Mouse (Mus musculus) liver, embryonic 16.5 days (tissue): Measurements from ENCODE around the gene Mtln. TPM values are rescaled to one million over a fixed set of nuclear protein-coding genes. Genes with fewer than 3 reads are reported as not detected.

ENCODE experiments used
- ATAC-seq: fragments of 200-750 bp; cut with Nextera tagmentation; 2 replicates; pipeline ENCODE4 v1.8.0; 2017; ENCODE audit warnings: low read depth, mild to moderate bottlenecking, moderate number of reproducible peaks, moderate library complexity
- H3K27ac ChIP-seq: fragments of 300-500 bp; sonication (generic); 2 replicates; pipeline ENCODE4 v1.5.1; 2014; ENCODE audit warnings: mild to moderate bottlenecking, low read length
- H3K27me3 ChIP-seq: fragments of 300-500 bp; sonication (generic); 2 replicates; pipeline ENCODE4 v1.6.1; 2014; ENCODE audit warnings: low read depth, low read length, mixed read lengths; ENCODE audit not compliant: control insufficient read depth, insufficient read depth
- H3K36me3 ChIP-seq: fragments of 300-500 bp; sonication (generic); 2 replicates; pipeline ENCODE4 v1.6.1; 2014; ENCODE audit warnings: mild to moderate bottlenecking; ENCODE audit not compliant: control insufficient read depth, insufficient read depth
- H3K4me1 ChIP-seq: fragments of 300-500 bp; sonication (generic); 2 replicates; pipeline ENCODE4 v1.6.1; 2014; ENCODE audit warnings: low read depth, low read length, mixed read lengths; ENCODE audit not compliant: control insufficient read depth
- H3K4me2 ChIP-seq: fragments of 300-500 bp; sonication (generic); 2 replicates; pipeline ENCODE4 v1.6.1; 2014; ENCODE audit warnings: low read depth, low read length, mixed read lengths
- H3K4me3 ChIP-seq: fragments of 300-500 bp; sonication (generic); 2 replicates; pipeline ENCODE4 v1.5.1; 2014; ENCODE audit warnings: low read depth, mild to moderate bottlenecking, low read length
- H3K9ac ChIP-seq: fragments of 300-500 bp; sonication (generic); 2 replicates; pipeline ENCODE4 v1.6.1; 2014; ENCODE audit warnings: low read depth, low read length
- H3K9me3 ChIP-seq: fragments of 300-500 bp; sonication (generic); replicated peaks from 2 replicates; pipeline ENCODE4 v1.6.1; 2016; ENCODE audit warnings: low read length; ENCODE audit not compliant: control insufficient read depth
- WGBS: fragments of 180-500 bp; shearing (Covaris S2); extraction: QIAGEN DNeasy Blood & Tissue Kit; methylation state at CpG from one replicate; pipeline ENCODE4 v1.1.7; 2014; ENCODE audit not compliant: insufficient replicate concordance; 5-methylcytosine and 5-hydroxymethylcytosine counted together
- polyA plus RNA-seq: library from polyadenylated mRNA; unstranded; fragments of >200 nt; fragmentation: Nextera tagmentation; extraction: Ambion mirVana; gene quantifications from 2 replicates; pipeline ENCODE4 v1.2.1, GENCODE M21; 2015

The Mtln gene
- polyA plus RNA-seq, 1 experiment from 2014 or later = 12.7 TPM

DNA sequence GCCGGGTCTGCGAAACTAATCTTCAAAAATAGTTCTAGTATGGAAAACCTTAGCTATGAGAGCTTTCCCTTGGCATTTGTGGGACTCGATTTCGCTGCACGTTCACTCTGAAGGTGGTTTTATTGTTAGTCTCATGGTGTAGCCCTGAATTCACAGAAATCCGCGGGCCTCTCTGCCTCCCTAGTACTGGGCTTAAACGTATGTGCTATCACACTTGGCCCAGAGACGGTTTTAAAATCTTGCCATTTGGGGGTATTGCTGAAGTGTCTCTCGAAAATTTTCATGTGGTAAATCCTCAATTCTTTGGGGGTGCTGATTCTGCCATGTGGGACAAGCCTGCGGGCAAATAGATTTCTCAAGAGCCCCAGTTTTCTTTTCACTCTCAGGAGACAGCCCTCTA is 3.1 kb downstream of the Mtln start:
- peaks cover 17% of the 10 kb centered on the region for H3K4me1 ChIP-seq
- no peaks in the 10 kb centered on the region for H3K9me3 ChIP-seq
- H3K4me2 ChIP-seq = peak overlapping the region; percentile 84
- H3K9ac ChIP-seq = peak overlapping the region; percentile 75
- H3K4me3 ChIP-seq = peak overlapping the region; percentile 81
- 3% methylated on average over 11 of the region's 11 CpGs for WGBS
- H3K27ac ChIP-seq = peak overlapping the region; percentile 46
- no peaks in the 10 kb centered on the region for H3K27me3 ChIP-seq
- no peak; the same call in 1 of the 2 replicates for ATAC-seq
- H3K36me3 ChIP-seq = no peaks in the 10 kb centered on the region

GRCm38 (mm10) chr2:127788440-127789116 is 3.7 kb downstream of the Mtln start, which contains the start of gene Nphp1:
Nphp1 (minus strand) TSS chr2:127788897.
- ATAC-seq = peak; percentile 83
- Histone ChIP-seq H3K9me3 (no peaks in the 10 kb centered on the region), H3K36me3 (no peaks in the 10 kb centered on the region), H3K4me1 (peaks cover 17% of the 10 kb centered on the region), H3K9ac (peak within 1 kb of the TSS; percentile 75), H3K4me2 (peak within 1 kb of the TSS; percentile 84), H3K4me3 (peak within 1 kb of the TSS; percentile 81), H3K27me3 (no peaks in the 10 kb centered on the region), H3K27ac (peak within 1 kb of the TSS; percentile 46)
- under 1% methylated on average over 40 of the region's 40 CpGs for WGBS

GRCm38 (mm10) chr2:127787226-127787625 is 5.1 kb downstream of the Mtln start:
- Histone ChIP-seq H3K9me3 (no peaks in the 10 kb centered on the region), H3K4me3 (no peak overlapping the region), H3K4me1 (peaks cover 17% of the 10 kb centered on the region), H3K27ac (no peak overlapping the region), H3K4me2 (no peak overlapping the region), H3K9ac (no peak overlapping the region), H3K27me3 (no peaks in the 10 kb centered on the region), H3K36me3 (no peaks in the 10 kb centered on the region)
- 80% methylated on average over 5 of the region's 5 CpGs for WGBS
- ATAC-seq = no peak

DNA sequence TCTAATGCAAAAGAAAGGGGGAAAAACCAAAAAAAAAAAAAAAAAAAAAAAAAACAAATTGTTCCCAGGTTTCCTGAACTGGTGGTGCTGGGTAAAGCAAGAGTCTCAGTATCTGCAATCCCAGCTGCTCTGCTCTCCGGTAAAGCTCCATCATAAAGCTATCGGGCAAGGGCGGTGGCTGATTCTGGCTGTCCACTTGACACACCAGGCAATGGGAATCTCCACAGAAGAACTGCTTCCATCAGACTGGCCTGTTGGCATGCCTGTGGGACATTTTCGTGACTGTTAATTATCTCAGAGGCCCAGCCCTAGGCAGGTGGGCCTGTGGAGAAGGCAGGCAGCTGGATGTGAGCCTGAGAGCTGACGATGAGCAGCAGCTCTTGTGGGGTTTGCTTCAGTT is 13.8 kb downstream of the Mtln start:
- H3K4me1 ChIP-seq = peaks cover 6% of the 10 kb centered on the region
- H3K27me3 ChIP-seq = no peaks in the 10 kb centered on the region
- no peak overlapping the region for H3K9ac ChIP-seq
- no peaks in the 10 kb centered on the region for H3K36me3 ChIP-seq
- no peak overlapping the region for H3K4me2 ChIP-seq
- 75% methylated on average over 5 of the region's 5 CpGs for WGBS
- no peak overlapping the region for H3K27ac ChIP-seq
- ATAC-seq = no peak
- no peak overlapping the region for H3K4me3 ChIP-seq
- no peaks in the 10 kb centered on the region for H3K9me3 ChIP-seq

GRCm38 (mm10) chr2:127775013-127775412 is 17.3 kb downstream of the Mtln start:
- H3K4me2 ChIP-seq = no peak overlapping the region
- no peaks in the 10 kb centered on the region for H3K9me3 ChIP-seq
- peaks cover 6% of the 10 kb centered on the region for H3K4me1 ChIP-seq
- H3K36me3 ChIP-seq = no peaks in the 10 kb centered on the region
- no peaks in the 10 kb centered on the region for H3K27me3 ChIP-seq
- no peak overlapping the region for H3K27ac ChIP-seq
- no peak for ATAC-seq
- no peak overlapping the region for H3K9ac ChIP-seq
- H3K4me3 ChIP-seq = no peak overlapping the region
- 69% methylated on average over 3 of the region's 3 CpGs for WGBS

DNA sequence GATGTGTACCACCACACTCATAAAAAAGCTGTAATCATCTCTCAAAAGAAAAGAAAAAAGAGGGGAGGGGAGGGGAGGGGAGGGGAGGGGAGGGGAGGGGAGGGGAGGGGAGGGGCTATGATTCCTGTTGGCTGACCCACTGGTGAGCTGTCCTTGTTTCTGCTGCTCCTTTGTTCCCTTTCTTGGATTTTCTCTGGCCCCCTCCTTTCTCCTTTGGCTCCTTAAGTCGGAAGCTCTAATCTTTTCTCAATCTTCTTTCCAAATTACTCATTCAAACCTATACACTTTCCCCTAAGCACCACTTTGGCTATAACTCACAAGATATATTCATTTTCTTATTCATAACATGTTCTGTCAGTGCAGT is 17.7 kb downstream of the Mtln start:
- Histone ChIP-seq H3K4me1 (peaks cover 6% of the 10 kb centered on the region), H3K36me3 (no peaks in the 10 kb centered on the region), H3K27me3 (no peaks in the 10 kb centered on the region), H3K27ac (no peak overlapping the region), H3K9me3 (no peaks in the 10 kb centered on the region), H3K4me3 (no peak overlapping the region), H3K9ac (no peak overlapping the region), H3K4me2 (peak overlapping the region; percentile 24; the same call in 1 of the 2 replicates)
- 59% methylated on average over 1 of the region's 1 CpGs for WGBS
- no peak for ATAC-seq

GRCm38 (mm10) chr2:127773938-127774577 is 18.2 kb downstream of the Mtln start:
- no peaks in the 10 kb centered on the region for H3K27me3 ChIP-seq
- ATAC-seq = peak; percentile 81
- H3K9ac ChIP-seq = no peak overlapping the region
- peak overlapping the region; percentile 14; the same call in 1 of the 2 replicates for H3K27ac ChIP-seq
- peak overlapping the region; percentile 24; the same call in 1 of the 2 replicates for H3K4me2 ChIP-seq
- H3K9me3 ChIP-seq = no peaks in the 10 kb centered on the region
- no peak overlapping the region for H3K4me3 ChIP-seq
- 52% methylated on average over 15 of the region's 15 CpGs for WGBS
- no peaks in the 10 kb centered on the region for H3K36me3 ChIP-seq
- H3K4me1 ChIP-seq = peaks cover 6% of the 10 kb centered on the region

DNA sequence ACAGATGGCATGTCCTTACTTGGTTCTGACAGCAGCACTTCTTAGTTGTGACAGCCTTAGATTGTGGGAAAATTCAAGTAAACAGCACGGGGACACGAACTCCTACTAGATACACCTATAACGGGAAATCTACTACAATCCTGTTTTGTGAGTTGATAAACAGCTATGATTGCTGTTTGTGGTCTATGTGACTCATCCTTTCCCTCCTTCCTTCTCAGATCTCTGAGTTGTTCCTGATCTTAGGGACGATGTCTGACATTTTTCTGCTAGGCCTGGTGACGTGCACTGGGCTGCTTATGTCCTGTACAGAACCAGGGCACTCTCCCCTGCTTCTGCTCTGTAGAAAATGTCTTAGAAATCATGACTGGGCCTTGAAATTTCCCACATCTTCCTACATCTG is 30.7 kb downstream of the Mtln start:
- no peaks in the 10 kb centered on the region for H3K36me3 ChIP-seq
- H3K4me2 ChIP-seq = no peak overlapping the region
- H3K27me3 ChIP-seq = no peaks in the 10 kb centered on the region
- H3K4me3 ChIP-seq = no peak overlapping the region
- H3K9ac ChIP-seq = no peak overlapping the region
- H3K27ac ChIP-seq = no peak overlapping the region
- 60% methylated on average over 5 of the region's 5 CpGs for WGBS
- H3K9me3 ChIP-seq = no peaks in the 10 kb centered on the region
- no peak for ATAC-seq
- peaks cover 4% of the 10 kb centered on the region; the same call in 1 of the 2 replicates for H3K4me1 ChIP-seq

- Histone ChIP-seq H3K27ac (no peak overlapping the region), H3K9ac (no peak overlapping the region), H3K36me3 (no peaks in the 10 kb centered on the region), H3K4me2 (no peak overlapping the region), H3K4me1 (peaks cover 4% of the 10 kb centered on the region; the same call in 1 of the 2 replicates), H3K9me3 (no peaks in the 10 kb centered on the region), H3K4me3 (no peak overlapping the region), H3K27me3 (no peaks in the 10 kb centered on the region)
- 29% methylated on average over 10 of the region's 10 CpGs for WGBS
- no peak for ATAC-seq
These were observed 31.8 kb downstream of the Mtln start for GRCm38 (mm10) chr2:127760429-127761000.
